Mouse (Mus musculus): ENCODE results near the gene Kcnk13. TPM values are rescaled to one million over a fixed set of nuclear protein-coding genes. Genes with fewer than 3 reads are reported as not detected.

The Kcnk13 gene
- under 1 TPM in 1 of 2 experiments, not detected in 1; 0.17 TPM for total RNA-seq (2023)

GRCm38 (mm10) chr12:99964301-99965202 is at the start of gene Kcnk13:
Gene Kcnk13 (plus strand): TSS chr12:99964499.

GRCm38 (mm10) chr12:100109986-100110696 is 145.8 kb downstream of the Kcnk13 start, which contains the start of gene Psmc1:
Gene Psmc1 (plus strand): TSS chr12:100110154.

Other genes starting within 250 kb of the Kcnk13 start
- 1 to 10 TPM in 1 of 2 experiments, under 1 TPM in 1; 0.86 to 1.5 TPM for gene Efcab11, start 80.1 kb upstream of the Kcnk13 start, total RNA-seq (2023)
- 10 to 100 TPM; 22.9 to 23.1 TPM for gene Tdp1, start 80.0 kb upstream of the Kcnk13 start, total RNA-seq (2023)
- gene Psmc1, start 145.7 kb downstream of the Kcnk13 start, total RNA-seq (2023): 10 to 100 TPM; 81.4 to 82.5 TPM
- 10 to 100 TPM; 28.3 to 37.3 TPM for gene Nrde2, start 195.2 kb downstream of the Kcnk13 start, total RNA-seq (2023)
- 100 to 1,000 TPM; 421 to 441 TPM for gene Calm1, start 234.9 kb downstream of the Kcnk13 start, total RNA-seq (2023)